8 mouse cellular contexts compared by ENCODE assay signal in the genomic region with DNA sequence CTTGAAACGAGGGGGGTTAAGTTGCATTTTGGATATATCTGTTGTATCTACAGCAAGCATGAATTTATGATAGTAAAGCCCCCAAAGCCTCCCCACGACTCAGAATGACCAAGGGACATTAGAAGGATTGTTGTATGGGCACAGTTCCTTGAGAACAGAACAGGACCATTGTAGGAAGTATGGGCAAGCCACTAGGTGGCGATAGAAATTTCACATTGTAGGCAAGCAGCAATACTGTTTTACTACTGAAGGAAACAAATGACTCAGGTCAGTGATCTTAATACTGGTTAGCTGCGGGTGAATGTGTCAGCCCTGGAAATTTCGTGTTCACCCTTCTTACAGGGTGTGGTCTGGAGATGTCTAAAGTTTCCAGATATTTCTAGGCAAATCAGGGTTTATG. TPM values are rescaled to one million over a fixed set of nuclear protein-coding genes. Genes with fewer than 3 reads are reported as not detected.
DNase-seq lines count a peak whose midpoint lies in the region.

No protein-coding gene starts in this region.

- peak; percentile 9 to 69 for DNase-seq in adrenal gland, adult (ENCODE audit: inconsistent age in 2 of 2, low spot score in 1 of 2)
- no peak for DNase-seq in adrenal gland, postnatal 4 days (ENCODE audit: low spot score in 2 of 2)
- DNase-seq in left cerebral cortex, adult 18-20 months (ENCODE audit: low spot score in 2 of 2), result peak; percentile 23 to 31
- DNase-seq in left cerebral cortex, adult 11 months (ENCODE audit: low spot score), result no peak
- peak; percentile 40 for DNase-seq in brain, adult 2 months (ENCODE audit: low read depth, low spot score)
- DNase-seq in kidney, adult 8-10 months, result peak; percentile 32 to 37
- peak; percentile 38 for DNase-seq in mesoderm, embryonic 11.5 days (ENCODE audit: low read depth, low spot score)
- DNase-seq in ovary, postnatal 36 days (ENCODE audit: low spot score), result no peak

RNA-seq across cellular contexts. Expression of a gene that starts 21.4 kb away (rescaled TPM):
- 100 to 1,000 TPM; 255 to 446 TPM for total RNA-seq in adrenal gland, postnatal 4 days (2021)
- total RNA-seq in left cerebral cortex, adult 18-20 months (2021), result 1 to 10 TPM in 1 of 2 experiments, under 1 TPM in 1; 0.91 to 1.9 TPM

Comparison
In these comparisons a context has a peak if more than half of its experiments do, and no peak if none do; other contexts are left out.
1. DNase-seq: peak in adrenal gland, adult (2 of 2), left cerebral cortex, adult 18-20 months (2 of 2), brain, adult 2 months (single experiment), kidney, adult 8-10 months (2 of 2) and mesoderm, embryonic 11.5 days (single experiment); none in adrenal gland, postnatal 4 days (0 of 2), left cerebral cortex, adult 11 months (single experiment) and ovary, postnatal 36 days (single experiment).
2. RNA of a gene that starts 21.4 kb away (total RNA-seq): 255 to 446 TPM in adrenal gland, postnatal 4 days; 0.91 to 1.9 TPM in left cerebral cortex, adult 18-20 months; every median in the first group is over 10 times any median in the second.